Mouse (Mus musculus) neural tube, embryonic 14.5 days (tissue): ENCODE data around the gene Gm3854. TPM values are rescaled to one million over a fixed set of nuclear protein-coding genes. Genes with fewer than 3 reads are reported as not detected.
"Not testable (repeated sequence)": the region's sequence is repeated elsewhere in the genome, so short reads cannot be mapped to it uniquely, and the experiment has no call there.

Experiments
- ATAC-seq: fragments of 200-750 bp; cut with Nextera tagmentation; 2 replicates; pipeline ENCODE4 v1.8.0; 2017; ENCODE audit warnings: low read depth, mild to moderate bottlenecking, moderate TSS enrichment, moderate library complexity
- H3K27ac ChIP-seq: fragments of 300-500 bp; sonication (generic); 2 replicates; pipeline ENCODE4 v1.5.1; 2014; ENCODE audit warnings: low read depth, mild to moderate bottlenecking, control low read depth, low read length, moderate library complexity, mixed read lengths
- H3K27me3 ChIP-seq: fragments of 300-500 bp; sonication (generic); 2 replicates; pipeline ENCODE4 v1.6.1; 2014; ENCODE audit warnings: low read length; ENCODE audit not compliant: control insufficient read depth, insufficient read depth
- H3K36me3 ChIP-seq: fragments of 300-500 bp; sonication (generic); 2 replicates; pipeline ENCODE4 v1.6.1; 2014; ENCODE audit warnings: low read length, mixed read lengths; ENCODE audit not compliant: control insufficient read depth, insufficient read depth
- H3K4me1 ChIP-seq: fragments of 300-500 bp; sonication (generic); 2 replicates; pipeline ENCODE4 v1.6.1; 2014; ENCODE audit warnings: low read length; ENCODE audit not compliant: control insufficient read depth, insufficient read depth
- H3K4me2 ChIP-seq: fragments of 300-500 bp; sonication (generic); 2 replicates; pipeline ENCODE4 v1.6.1; 2014; ENCODE audit warnings: mild to moderate bottlenecking, low read depth, low read length, control low read depth
- H3K4me3 ChIP-seq: fragments of 300-500 bp; sonication (generic); 2 replicates; pipeline ENCODE4 v1.5.1; 2014; ENCODE audit warnings: low read depth, low read length, control low read depth, mixed read lengths
- H3K9ac ChIP-seq: fragments of 300-500 bp; sonication (generic); replicated peaks from 2 replicates; pipeline ENCODE4 v1.6.1; 2014; ENCODE audit warnings: low read depth, mild to moderate bottlenecking, control low read depth, low read length, mixed read lengths
- H3K9me3 ChIP-seq: fragments of 300-500 bp; sonication (generic); 2 replicates; pipeline ENCODE4 v1.6.1; 2016; ENCODE audit warnings: low read length; ENCODE audit not compliant: control insufficient read depth
- WGBS: fragments of 180-500 bp; shearing (Covaris S2); extraction: QIAGEN DNeasy Blood & Tissue Kit; methylation state at CpG from one replicate; pipeline ENCODE4 v1.1.7; 2014; 5-methylcytosine and 5-hydroxymethylcytosine counted together
- polyA plus RNA-seq: library from polyadenylated mRNA; unstranded; fragments of >200 nt; fragmentation: Nextera tagmentation; extraction: Ambion mirVana; gene quantifications from 2 replicates; pipeline ENCODE4 v1.2.1, GENCODE M21; 2014

The Gm3854 gene
- polyA plus RNA-seq, 1 experiment from 2014 or later: 9.4 TPM

DNA sequence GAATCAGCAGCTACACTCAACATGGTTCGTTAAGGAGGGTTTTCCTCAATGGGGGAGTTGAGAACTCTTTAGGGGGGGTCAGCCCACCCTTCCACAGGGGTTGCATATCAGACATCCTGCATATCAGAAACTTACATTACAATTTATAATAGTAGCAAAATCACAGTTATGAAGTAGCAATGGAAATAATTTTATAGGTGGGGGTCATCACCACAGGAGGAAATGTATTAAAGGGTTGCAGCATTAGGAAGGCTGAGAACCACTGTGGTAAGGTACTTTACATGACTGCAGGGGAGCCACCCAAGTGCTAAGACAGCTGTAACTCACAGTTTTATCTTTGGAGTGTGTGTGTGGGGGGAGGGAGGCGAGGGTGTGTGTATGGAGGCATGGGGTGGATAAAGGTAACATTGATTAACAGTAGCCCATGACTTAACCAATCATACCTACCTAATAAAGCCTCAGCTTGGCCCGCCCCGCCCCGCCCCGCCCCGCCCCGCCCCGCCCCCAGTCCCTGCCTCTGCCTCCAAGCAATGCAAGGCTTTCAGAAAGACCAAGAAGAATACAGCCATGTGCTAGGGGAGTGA, 17.0 kb downstream of the Gm3854 start:
- Histone ChIP-seq H3K9me3 (no peaks in the 10 kb centered on the region), H3K4me3 (no peak overlapping the region), H3K9ac (no peak overlapping the region), H3K27me3 (no peaks in the 10 kb centered on the region), H3K36me3 (no peaks in the 10 kb centered on the region), H3K27ac (no peak overlapping the region), H3K4me2 (no peak overlapping the region), H3K4me1 (peaks cover 8% of the 10 kb centered on the region; the same call in 1 of the 2 replicates)
- ATAC-seq: no peak
- WGBS: 12% methylated on average over 9 of the region's 9 CpGs

GRCm38 (mm10) chr7:6361756-6362155, 18.2 kb downstream of the Gm3854 start:
- no peak for ATAC-seq
- peak overlapping the region; percentile 47 for H3K4me3 ChIP-seq
- no peaks in the 10 kb centered on the region for H3K27me3 ChIP-seq
- H3K36me3 ChIP-seq: no peaks in the 10 kb centered on the region
- H3K9ac ChIP-seq: peak overlapping the region; percentile 58
- no peaks in the 10 kb centered on the region for H3K9me3 ChIP-seq
- peaks cover 8% of the 10 kb centered on the region; the same call in 1 of the 2 replicates for H3K4me1 ChIP-seq
- H3K27ac ChIP-seq: peak overlapping the region; percentile 94
- WGBS: 19% methylated on average over 7 of the region's 7 CpGs
- H3K4me2 ChIP-seq: peak overlapping the region; percentile 57

DNA sequence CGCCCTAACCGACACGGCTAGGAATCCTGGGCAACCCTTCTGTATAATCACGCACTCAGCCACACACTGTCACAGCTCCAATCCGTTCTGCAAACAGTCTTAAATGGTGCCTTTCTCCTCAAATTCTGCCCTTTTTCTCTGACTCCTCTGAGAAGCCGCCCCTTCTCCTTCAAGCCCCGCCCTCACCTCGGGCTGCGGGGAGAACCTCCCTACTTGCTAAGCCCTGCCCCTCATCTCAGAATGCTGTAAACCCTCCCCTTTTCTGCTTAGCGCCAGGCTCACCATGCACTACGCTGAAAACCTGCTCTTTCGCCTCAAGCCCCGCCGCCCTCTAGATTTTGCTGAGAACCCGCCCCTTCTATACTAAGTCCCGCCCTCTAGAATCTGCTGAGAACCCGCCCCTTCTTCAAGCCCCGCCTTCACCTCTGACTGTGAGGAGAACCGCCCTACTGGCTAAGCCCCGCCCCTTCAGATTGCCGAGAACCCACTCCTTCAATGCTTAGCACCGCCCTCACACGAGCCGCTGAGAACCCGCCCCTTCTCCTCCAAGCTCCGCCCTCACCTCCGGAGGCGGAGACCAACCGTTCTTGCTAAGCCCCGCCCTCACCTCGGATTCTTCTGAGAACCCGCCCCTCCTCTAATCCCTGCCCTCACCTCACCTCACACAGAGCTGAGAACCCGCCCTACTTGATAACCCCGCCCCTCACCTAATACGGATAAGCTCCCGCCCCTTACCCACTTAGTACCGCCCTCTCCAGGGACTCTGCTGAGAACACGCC, 18.9 kb downstream of the Gm3854 start:
- H3K4me1 ChIP-seq: peaks cover 8% of the 10 kb centered on the region; the same call in 1 of the 2 replicates
- H3K27ac ChIP-seq: peak overlapping the region; percentile 94
- H3K4me3 ChIP-seq: peak overlapping the region; percentile 47
- peak overlapping the region; percentile 58 for H3K9ac ChIP-seq
- peak overlapping the region; percentile 57 for H3K4me2 ChIP-seq
- H3K9me3 ChIP-seq: no peaks in the 10 kb centered on the region
- WGBS: under 1% methylated on average over 31 of the region's 38 CpGs
- H3K27me3 ChIP-seq: no peaks in the 10 kb centered on the region
- H3K36me3 ChIP-seq: no peaks in the 10 kb centered on the region
- ATAC-seq: peak; percentile 93

- Histone ChIP-seq H3K27me3 (no peaks in the 10 kb centered on the region), H3K27ac (peak within 1 kb of the TSS; percentile 94), H3K4me3 (peak within 1 kb of the TSS; percentile 47), H3K9ac (peak within 1 kb of the TSS; percentile 58), H3K36me3 (no peaks in the 10 kb centered on the region), H3K4me1 (peaks cover 8% of the 10 kb centered on the region; the same call in 1 of the 2 replicates), H3K4me2 (peak within 1 kb of the TSS; percentile 57), H3K9me3 (no peaks in the 10 kb centered on the region)
- under 1% methylated on average over 23 of the region's 23 CpGs for WGBS
- peak; percentile 86 for ATAC-seq
Measured at GRCm38 (mm10) chr7:6363047-6363488, 19.5 kb downstream of the Gm3854 start, which contains the start of gene Zfp78. TSS of gene Zfp78 (plus strand) at chr7:6363280.

DNA sequence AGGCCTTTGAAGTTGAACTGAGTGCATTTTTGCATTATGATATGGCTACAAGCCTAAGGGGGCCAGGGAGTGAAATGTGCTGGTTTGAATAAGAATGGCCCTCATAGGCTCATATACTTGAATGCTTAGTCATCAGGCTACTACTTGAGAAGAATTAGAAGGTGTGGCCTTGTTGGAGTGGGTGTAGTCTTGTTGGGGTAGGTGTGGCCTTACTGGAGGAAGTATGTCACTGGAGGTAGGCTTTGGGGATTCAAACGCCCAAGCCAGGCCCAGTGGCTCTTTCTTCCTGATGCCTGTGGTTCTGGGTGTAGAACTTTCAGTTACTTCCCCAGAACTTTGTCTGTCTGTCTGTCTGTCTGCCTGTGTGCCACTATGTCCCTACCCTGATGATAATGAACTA, 21.2 kb downstream of the Gm3854 start:
- H3K9ac ChIP-seq: no peak overlapping the region
- 79% methylated on average over 1 of the region's 1 CpGs for WGBS
- no peak overlapping the region for H3K4me3 ChIP-seq
- H3K27ac ChIP-seq: no peak overlapping the region
- no peaks in the 10 kb centered on the region for H3K36me3 ChIP-seq
- no peak for ATAC-seq
- no peaks in the 10 kb centered on the region for H3K9me3 ChIP-seq
- H3K4me2 ChIP-seq: no peak overlapping the region
- H3K27me3 ChIP-seq: no peaks in the 10 kb centered on the region
- peaks cover 8% of the 10 kb centered on the region; the same call in 1 of the 2 replicates for H3K4me1 ChIP-seq

GRCm38 (mm10) chr7:6367185-6367584, 23.6 kb downstream of the Gm3854 start:
- no peak overlapping the region for H3K4me3 ChIP-seq
- H3K36me3 ChIP-seq: no peaks in the 10 kb centered on the region
- WGBS: 94% methylated on average over 5 of the region's 5 CpGs
- no peak overlapping the region for H3K9ac ChIP-seq
- H3K27ac ChIP-seq: no peak overlapping the region
- no peak for ATAC-seq
- no peaks in the 10 kb centered on the region for H3K27me3 ChIP-seq
- H3K4me2 ChIP-seq: no peak overlapping the region
- H3K4me1 ChIP-seq: peaks cover 8% of the 10 kb centered on the region; the same call in 1 of the 2 replicates
- no peaks in the 10 kb centered on the region for H3K9me3 ChIP-seq

DNA sequence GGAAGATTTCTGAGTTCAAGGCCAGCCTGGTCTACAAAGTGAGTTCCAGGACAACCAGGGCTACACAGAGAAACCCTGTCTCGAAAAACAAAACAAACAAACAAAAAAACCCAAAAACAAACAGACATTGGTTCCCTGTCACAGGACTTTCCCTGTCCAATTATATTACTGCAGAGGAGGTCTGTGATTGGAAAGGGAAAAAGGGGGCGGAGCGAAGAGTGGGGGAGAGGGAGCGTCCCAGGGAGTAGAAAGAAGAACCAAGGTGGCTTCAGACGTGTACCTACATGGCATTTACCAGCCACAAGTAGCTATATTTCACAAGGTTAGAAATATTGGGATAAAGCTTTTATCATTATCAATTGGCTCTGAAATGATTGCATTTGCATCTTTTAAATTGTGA, 24.6 kb downstream of the Gm3854 start:
- H3K27ac ChIP-seq, H3K4me3 ChIP-seq, H3K9me3 ChIP-seq, ATAC-seq, H3K4me2 ChIP-seq, H3K36me3 ChIP-seq, H3K9ac ChIP-seq, H3K4me1 ChIP-seq, H3K27me3 ChIP-seq: not testable (repeated sequence)
- 86% methylated on average over 5 of the region's 5 CpGs for WGBS

GRCm38 (mm10) chr7:6369460-6369859, 25.9 kb downstream of the Gm3854 start:
- ATAC-seq: no peak
- no peak overlapping the region for H3K4me3 ChIP-seq
- no peak overlapping the region for H3K9ac ChIP-seq
- 94% methylated on average over 3 of the region's 3 CpGs for WGBS
- no peaks in the 10 kb centered on the region for H3K36me3 ChIP-seq
- H3K27me3 ChIP-seq: no peaks in the 10 kb centered on the region
- H3K4me1 ChIP-seq: no peaks in the 10 kb centered on the region
- no peak overlapping the region for H3K27ac ChIP-seq
- no peaks in the 10 kb centered on the region for H3K9me3 ChIP-seq
- no peak overlapping the region for H3K4me2 ChIP-seq

DNA sequence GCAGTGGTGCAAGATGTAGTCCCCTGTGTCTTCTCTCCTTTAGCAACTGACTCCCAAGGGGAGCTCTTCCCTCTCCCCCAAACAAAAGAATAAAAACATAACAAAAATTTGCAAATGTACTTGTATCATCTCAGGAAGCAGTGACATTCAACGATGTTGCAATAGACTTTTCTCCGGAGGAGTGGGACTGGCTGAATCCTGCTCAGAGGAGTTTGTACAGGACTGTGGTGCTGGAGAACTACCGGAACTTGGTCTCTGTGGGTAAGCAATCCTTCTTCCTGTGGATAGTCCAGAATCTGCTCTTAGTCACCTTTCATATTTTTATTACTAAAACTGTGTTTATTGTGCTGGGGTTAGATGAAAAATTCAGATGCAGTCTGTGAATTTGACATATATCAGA, 29.4 kb downstream of the Gm3854 start:
- ATAC-seq: no peak
- no peaks in the 10 kb centered on the region for H3K4me1 ChIP-seq
- H3K36me3 ChIP-seq: no peaks in the 10 kb centered on the region
- H3K9ac ChIP-seq: no peak overlapping the region
- no peak overlapping the region for H3K4me2 ChIP-seq
- 91% methylated on average over 3 of the region's 3 CpGs for WGBS
- no peak overlapping the region for H3K27ac ChIP-seq
- H3K27me3 ChIP-seq: no peaks in the 10 kb centered on the region
- no peaks in the 10 kb centered on the region for H3K9me3 ChIP-seq
- H3K4me3 ChIP-seq: no peak overlapping the region
